Mouse (Mus musculus) heart, adult 2 months (tissue): ENCODE data around the gene Amn. TPM values are rescaled to one million over a fixed set of nuclear protein-coding genes. Genes with fewer than 3 reads are reported as not detected.

ENCODE experiments used
- DNase-seq, 2 experiments: peaks; one replicate each; pipeline ENCODE4 v3.0.0; 2021
- H3K27ac ChIP-seq: fragments of 200-600 bp; 2 replicates; pipeline ENCODE4 v1.8.1; 2022
- H3K27me3 ChIP-seq: fragments of 200-500 bp; 2 replicates; pipeline ENCODE4 v1.6.1; 2012; ENCODE audit warnings: mild to moderate bottlenecking, low read length, inconsistent platforms, mixed read lengths; ENCODE audit not compliant: control insufficient read depth, insufficient read depth
- H3K36me3 ChIP-seq: fragments of 200-500 bp; 2 replicates; pipeline ENCODE4 v1.6.1; 2012; ENCODE audit warnings: low read length, inconsistent platforms; ENCODE audit not compliant: control insufficient read depth, insufficient read depth
- H3K4me1 ChIP-seq: fragments of 200-500 bp; 2 replicates; pipeline ENCODE4 v1.6.1; 2011; ENCODE audit warnings: low read length; ENCODE audit not compliant: control insufficient read depth, insufficient read depth
- H3K4me3 ChIP-seq: fragments of 200-600 bp; 2 replicates; pipeline ENCODE4 v1.8.1; 2022
- H3K79me2 ChIP-seq: fragments of 200-500 bp; replicated peaks from 2 replicates; pipeline ENCODE4 v1.6.1; 2012; ENCODE audit warnings: mild to moderate bottlenecking, inconsistent platforms, low read length, moderate library complexity, mixed read lengths; ENCODE audit not compliant: control insufficient read depth, insufficient read depth
- H3K9ac ChIP-seq: fragments of 200-500 bp; 2 replicates; pipeline ENCODE4 v1.6.1; 2012; ENCODE audit warnings: low read depth, mild to moderate bottlenecking, control low read depth, inconsistent platforms, low read length, mixed read lengths
- CTCF ChIP-seq: fragments of 200-600 bp; IDR thresholded peaks from 2 replicates; pipeline ENCODE4 v1.8.1; 2022; ENCODE audit warnings: antibody characterized with exemption, mild to moderate bottlenecking, moderate library complexity
- EP300 ChIP-seq: fragments of 200-500 bp; IDR thresholded peaks from 2 replicates; pipeline ENCODE4 v1.6.1; 2011; ENCODE audit warnings: low read depth, low read length, control low read depth; ENCODE audit not compliant: insufficient read depth
- POLR2A ChIP-seq: fragments of 200-500 bp; IDR thresholded peaks from 2 replicates; pipeline ENCODE4 v1.6.1; 2011; ENCODE audit warnings: mild to moderate bottlenecking, low read depth, low read length, control low read depth; ENCODE audit not compliant: insufficient read depth
- WGBS: fragments of 180-500 bp; shearing (Covaris S2); methylation state at CpG from one replicate; pipeline ENCODE4 v1.1.7; 2018; 5-methylcytosine and 5-hydroxymethylcytosine counted together
- intact Hi-C: fragments of 180-260 bp; cut with DNase I; formaldehyde crosslinking; loops from one replicate; pipeline ENCODE4 v1.15.1; 2025
- polyA plus RNA-seq: library from polyadenylated mRNA; depleted of rRNA; stranded (reverse); fragments of >200 nt; gene quantifications from 2 replicates; pipeline ENCODE4 v1.2.3, GENCODE M21; 2012
- total RNA-seq, 2 experiments: library from RNA; stranded (reverse); gene quantifications; 2 replicates each; pipeline ENCODE4 v1.2.3; 2021

Amn gene
- total and polyA plus RNA-seq, 3 experiments = not detected

- H3K9ac ChIP-seq = no peak overlapping the region
- H3K4me1 ChIP-seq = no peaks in the 10 kb centered on the region
- H3K36me3 ChIP-seq = no peaks in the 10 kb centered on the region
- intact Hi-C loops = no loop called here
- no peaks in the 10 kb centered on the region for H3K27me3 ChIP-seq
- H3K79me2 ChIP-seq = no peaks in the 10 kb centered on the region
- TF ChIP-seq EP300 = no peak
- TF ChIP-seq POLR2A = no peak
- TF ChIP-seq CTCF = no peak
- DNase-seq = no peak
- H3K27ac ChIP-seq = no peak overlapping the region
- no peak overlapping the region for H3K4me3 ChIP-seq
- 88% methylated on average over 8 of the region's 8 CpGs for WGBS
Observed at GRCm38 (mm10) chr12:111250116-111250515, 20.8 kb upstream of the Amn start.

GRCm38 (mm10) chr12:111251227-111251626, 19.7 kb upstream of the Amn start:
- TF ChIP-seq POLR2A (no peak), CTCF (0 out of 2 replicates have a peak, but pooled peaks have one; percentile 13)
- no peak for DNase-seq
- no peak overlapping the region for H3K9ac ChIP-seq
- intact Hi-C loops = no loop called here
- no peaks in the 10 kb centered on the region for H3K79me2 ChIP-seq
- WGBS = 73% methylated on average over 9 of the region's 9 CpGs
- H3K36me3 ChIP-seq = no peaks in the 10 kb centered on the region
- no peak overlapping the region for H3K27ac ChIP-seq
- no peaks in the 10 kb centered on the region for H3K4me1 ChIP-seq
- H3K27me3 ChIP-seq = no peaks in the 10 kb centered on the region
- no peak overlapping the region for H3K4me3 ChIP-seq

- TF ChIP-seq POLR2A (no peak), CTCF (no peak), EP300 (no peak)
- intact Hi-C loops = no loop called here
- 95% methylated on average over 16 of the region's 16 CpGs for WGBS
- H3K79me2 ChIP-seq = no peaks in the 10 kb centered on the region
- H3K27me3 ChIP-seq = no peaks in the 10 kb centered on the region
- no peak overlapping the region for H3K27ac ChIP-seq
- H3K36me3 ChIP-seq = no peaks in the 10 kb centered on the region
- DNase-seq = no peak
- H3K9ac ChIP-seq = no peak overlapping the region
- H3K4me1 ChIP-seq = no peaks in the 10 kb centered on the region
- no peak overlapping the region for H3K4me3 ChIP-seq
Observed at GRCm38 (mm10) chr12:111263650-111264049, 7.2 kb upstream of the Amn start.

- no peaks in the 10 kb centered on the region for H3K79me2 ChIP-seq
- no peak overlapping the region for H3K4me3 ChIP-seq
- H3K4me1 ChIP-seq = no peaks in the 10 kb centered on the region
- H3K9ac ChIP-seq = no peak overlapping the region
- no peak for DNase-seq
- 84% methylated on average over 5 of the region's 5 CpGs for WGBS
- H3K27ac ChIP-seq = no peak overlapping the region
- H3K36me3 ChIP-seq = no peaks in the 10 kb centered on the region
- TF ChIP-seq CTCF (no peak), POLR2A (no peak), EP300 (no peak)
- H3K27me3 ChIP-seq = no peaks in the 10 kb centered on the region
- intact Hi-C loops = no loop called here
Observed at GRCm38 (mm10) chr12:111265212-111265611, 5.7 kb upstream of the Amn start.

GRCm38 (mm10) chr12:111266592-111266991, 4.3 kb upstream of the Amn start:
- Histone ChIP-seq H3K79me2 (no peaks in the 10 kb centered on the region), H3K27ac (no peak overlapping the region), H3K4me3 (no peak overlapping the region), H3K27me3 (peaks cover 7% of the 10 kb centered on the region), H3K4me1 (no peaks in the 10 kb centered on the region), H3K9ac (no peak overlapping the region), H3K36me3 (no peaks in the 10 kb centered on the region)
- DNase-seq = no peak
- intact Hi-C loops = no loop called here
- TF ChIP-seq POLR2A (no peak), EP300 (no peak), CTCF (no peak)
- WGBS = 92% methylated on average over 12 of the region's 12 CpGs

GRCm38 (mm10) chr12:111267673-111268325, 3.1 kb upstream of the Amn start:
- H3K9ac ChIP-seq = no peak overlapping the region
- WGBS = 78% methylated on average over 4 of the region's 4 CpGs
- peaks cover 12% of the 10 kb centered on the region for H3K27me3 ChIP-seq
- H3K79me2 ChIP-seq = no peaks in the 10 kb centered on the region
- H3K36me3 ChIP-seq = no peaks in the 10 kb centered on the region
- no peak overlapping the region for H3K27ac ChIP-seq
- no peak for DNase-seq
- H3K4me3 ChIP-seq = no peak overlapping the region
- H3K4me1 ChIP-seq = no peaks in the 10 kb centered on the region
- TF ChIP-seq POLR2A = no peak
- intact Hi-C loops = no loop called here
